Mouse (Mus musculus) right cerebral cortex, adult 2 months (tissue): ENCODE measurements at regions not wholly inside any gene's neighbourhood (a gene's known extent, or its start where the extent isn't known, plus 50 kb on each side); places are given as distances from the start of the nearest gene placed in this dataset.

ENCODE experiments used
- DNase-seq, 2 experiments: peaks; one replicate each; pipeline ENCODE4 v3.0.0; 2021 to 2022; ENCODE audit warnings: low spot score in 2 of 2

DNA sequence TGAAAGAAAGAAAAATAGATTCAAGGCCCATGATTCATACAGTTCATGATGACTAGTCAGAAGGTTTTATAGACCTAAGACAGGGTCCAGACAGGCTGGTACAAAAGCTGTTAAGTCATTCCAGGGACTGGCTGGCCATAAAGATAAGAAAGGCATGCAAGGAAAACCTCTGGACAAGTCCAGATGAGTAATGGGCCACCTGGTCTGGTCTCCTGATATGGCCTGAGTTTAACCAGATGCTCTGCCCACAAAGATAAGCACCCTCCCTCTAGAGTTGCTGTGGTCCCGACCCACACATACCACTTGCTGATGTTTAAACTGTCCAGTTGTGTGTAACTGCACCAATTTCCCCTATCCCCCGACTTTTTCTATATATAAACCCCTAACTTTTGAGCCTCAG is 934.7 kb upstream of the Ndn start:
- no peak for DNase-seq

DNA sequence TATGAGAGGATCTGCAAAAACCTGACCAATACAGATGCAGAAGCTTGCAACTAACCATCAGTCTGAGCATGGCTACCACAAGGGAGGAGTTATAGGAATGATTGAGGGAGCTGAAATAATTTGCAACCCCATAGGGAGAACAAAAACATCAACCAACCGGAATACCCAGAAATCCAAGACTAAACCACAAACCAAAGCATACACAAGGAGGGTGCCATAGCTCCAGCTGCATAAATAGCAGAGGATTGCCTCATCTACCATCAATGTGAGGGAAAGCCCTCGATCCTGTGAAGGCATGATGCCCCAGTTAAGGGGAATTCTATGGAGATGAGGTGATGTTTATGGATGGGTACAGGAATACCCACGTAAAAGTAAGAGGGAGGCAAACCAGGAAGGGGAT is 929.8 kb upstream of the Ndn start:
- DNase-seq, result no peak

DNA sequence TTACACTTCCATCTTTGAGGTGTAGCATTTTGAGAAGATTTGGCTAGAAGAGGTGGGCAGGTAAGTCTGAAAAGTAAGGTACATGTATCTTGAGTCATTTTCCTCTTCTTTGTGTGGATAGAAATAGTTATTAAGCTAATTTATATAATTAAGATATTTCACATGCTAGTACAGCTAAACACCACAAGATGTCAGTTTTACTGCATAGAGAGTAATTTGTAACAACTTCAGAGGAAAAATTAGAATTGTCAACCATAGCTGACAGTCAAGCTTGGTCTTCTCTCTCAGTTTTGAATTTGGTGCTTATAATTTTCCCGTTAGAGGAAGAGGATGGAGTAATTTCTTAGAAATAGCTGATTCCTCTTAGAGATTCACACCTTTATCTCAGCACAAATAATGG is 890.6 kb upstream of the Ndn start:
- no peak for DNase-seq

DNA sequence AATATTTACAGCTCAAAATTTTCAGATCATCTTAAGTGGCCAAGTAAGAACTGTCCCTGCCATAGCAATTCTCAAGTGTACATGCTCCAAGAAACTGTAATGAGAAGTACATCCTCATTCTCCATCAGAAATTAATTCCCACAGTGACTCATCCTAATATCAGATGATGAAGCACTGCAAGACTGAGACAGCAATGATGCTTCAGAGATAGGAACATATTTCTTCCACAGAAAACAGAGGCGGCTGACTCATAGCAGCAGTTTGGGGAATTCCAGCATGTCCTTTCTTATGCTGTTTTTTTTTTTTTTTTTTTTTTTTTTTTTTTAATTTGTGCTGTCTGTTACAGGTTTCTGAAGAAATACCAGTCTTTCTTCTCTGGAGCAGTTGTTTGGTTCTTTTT is 865.3 kb upstream of the Ndn start:
- DNase-seq, result no peak

DNA sequence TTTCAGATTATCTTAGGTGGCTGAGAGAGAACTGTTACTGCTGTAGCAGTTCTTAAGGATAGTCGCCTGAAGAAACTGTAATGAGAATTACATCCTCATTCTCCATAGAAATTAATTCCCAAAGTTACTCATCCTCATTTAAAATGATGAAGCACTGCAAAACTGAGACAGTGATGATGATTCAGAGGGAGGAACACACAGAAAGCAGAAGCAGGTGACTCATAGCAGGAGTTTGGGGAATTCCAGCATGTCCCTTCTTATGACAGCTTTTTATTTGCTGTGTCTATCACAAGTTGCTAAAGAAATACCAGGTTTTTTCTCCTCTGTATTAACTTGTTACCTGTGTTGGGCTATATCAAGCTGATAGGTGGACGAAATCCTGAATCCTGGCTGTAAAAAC is 831.6 kb upstream of the Ndn start:
- peak in 1 of 2 experiments; percentile 4 for DNase-seq

DNA sequence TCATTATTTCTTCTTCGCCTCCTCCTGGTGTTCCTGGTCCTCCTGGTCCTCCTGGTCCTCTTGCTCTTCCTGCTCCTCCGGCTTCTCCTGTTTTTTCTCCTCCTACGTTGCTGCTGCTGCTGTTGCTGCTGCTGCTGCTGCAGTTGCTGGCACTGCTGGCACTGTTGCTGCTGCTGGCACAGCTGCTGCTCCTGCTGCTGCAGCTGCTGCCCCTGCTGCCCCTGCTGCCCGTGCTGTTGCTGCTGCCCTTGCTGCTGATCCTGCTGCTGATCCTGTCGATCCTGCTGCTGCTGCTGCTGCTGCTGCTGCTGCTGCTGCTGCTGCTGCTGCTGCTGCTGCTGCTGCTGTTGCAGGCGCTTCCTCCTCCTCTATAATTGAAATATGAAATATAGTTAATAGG is 811.2 kb upstream of the Ndn start:
- no peak for DNase-seq
